Mouse (Mus musculus): ENCODE measurements around the gene Rasl11b. TPM values are rescaled to one million over a fixed set of nuclear protein-coding genes. Genes with fewer than 3 reads are reported as not detected.

The Rasl11b gene
- polyA plus RNA-seq, 1 experiment from 2014 or later, result 9.4 TPM

GRCm38 (mm10) chr5:74246453-74246852 lies 51.4 kb downstream of the Rasl11b start:
- Histone ChIP-seq H3K4me2 (ENCODE audit: low read depth, low read length) (no peak overlapping the region), H3K27me3 (ENCODE audit: insufficient read depth, low read length) (no peaks in the 10 kb centered on the region), H3K27ac (ENCODE audit: low read depth) (no peak overlapping the region), H3K4me1 (ENCODE audit: insufficient read depth) (peaks cover 2% of the 10 kb centered on the region; the same call in 1 of the 2 replicates), H3K4me3 (ENCODE audit: low read depth, low read length) (no peak overlapping the region), H3K36me3 (replicated peaks; ENCODE audit: insufficient read depth, low read length) (no peaks in the 10 kb centered on the region), H3K9ac (replicated peaks) (no peak overlapping the region), H3K9me3 (ENCODE audit: low read length) (no peaks in the 10 kb centered on the region)
- DNase-seq (no peak), ATAC-seq (no peak)
- TF ChIP-seq EP300 (IDR thresholded peaks at IDR 0.05; ENCODE audit: low read depth), result no peak
- TF ChIP-seq CTCF (IDR thresholded peaks at IDR 0.05; ENCODE audit: low read depth), result no peak
- WGBS (ENCODE audit: insufficient replicate concordance), result 83% methylated on average over 4 of the region's 4 CpGs

GRCm38 (mm10) chr5:74246971-74247370 lies 51.9 kb downstream of the Rasl11b start:
- peaks cover 2% of the 10 kb centered on the region; the same call in 1 of the 2 replicates for H3K4me1 ChIP-seq (ENCODE audit: insufficient read depth)
- no peak overlapping the region for H3K4me2 ChIP-seq (ENCODE audit: low read depth, low read length)
- 67% methylated on average over 3 of the region's 3 CpGs for WGBS (ENCODE audit: insufficient replicate concordance)
- H3K4me3 ChIP-seq (ENCODE audit: low read depth, low read length), result no peak overlapping the region
- DNase-seq, result no peak
- no peaks in the 10 kb centered on the region for H3K9me3 ChIP-seq (ENCODE audit: low read length)
- H3K27ac ChIP-seq (ENCODE audit: low read depth), result no peak overlapping the region
- no peak overlapping the region for H3K9ac ChIP-seq (replicated peaks)
- no peak for TF ChIP-seq CTCF (IDR thresholded peaks at IDR 0.05; ENCODE audit: low read depth)
- no peak for TF ChIP-seq EP300 (IDR thresholded peaks at IDR 0.05; ENCODE audit: low read depth)
- ATAC-seq, result no peak
- no peaks in the 10 kb centered on the region for H3K27me3 ChIP-seq (ENCODE audit: insufficient read depth, low read length)
- H3K36me3 ChIP-seq (replicated peaks; ENCODE audit: insufficient read depth, low read length), result no peaks in the 10 kb centered on the region

Other genes starting within 250 kb of the Rasl11b start
- 10.1 and 12.6 TPM in 2 replicates for gene Usp46, start 126.9 kb upstream of the Rasl11b start, polyA plus RNA-seq (2015; fragmentation: Nextera tagmentation; extraction: Ambion mirVana)

All from liver, postnatal 0 days (tissue).